Mouse (Mus musculus) lung, embryonic 14.5 days (tissue): ENCODE data around the gene Serpinb8. TPM values are rescaled to one million over a fixed set of nuclear protein-coding genes. Genes with fewer than 3 reads are reported as not detected.
A peak's percentile ranks its signal among the peaks of the same experiment; 100 is the strongest.

ENCODE experiments used
- ATAC-seq: fragments of 200-750 bp; cut with Nextera tagmentation; 2 replicates; pipeline ENCODE4 v1.8.0; 2017; ENCODE audit warnings: mild to moderate bottlenecking, moderate TSS enrichment, moderate library complexity; ENCODE audit not compliant: insufficient read depth
- DNase-seq: peaks from one replicate; pipeline ENCODE4 v3.0.0-alpha.2; 2015
- H3K27ac ChIP-seq: fragments of 300-500 bp; sonication (generic); 2 replicates; pipeline ENCODE4 v1.5.1; 2014; ENCODE audit warnings: low read depth, mild to moderate bottlenecking, moderate library complexity
- H3K27me3 ChIP-seq: fragments of 300-500 bp; sonication (generic); 2 replicates; pipeline ENCODE4 v1.6.1; 2014; ENCODE audit warnings: low read length, control low read depth; ENCODE audit not compliant: insufficient read depth
- H3K36me3 ChIP-seq: fragments of 300-500 bp; sonication (generic); 2 replicates; pipeline ENCODE4 v1.6.1; 2014; ENCODE audit warnings: control low read depth; ENCODE audit not compliant: insufficient read depth
- H3K4me1 ChIP-seq: fragments of 300-500 bp; sonication (generic); 2 replicates; pipeline ENCODE4 v1.6.1; 2014; ENCODE audit warnings: antibody characterized with exemption, control low read depth; ENCODE audit not compliant: insufficient read depth
- H3K4me2 ChIP-seq: fragments of 300-500 bp; sonication (generic); 2 replicates; pipeline ENCODE4 v1.6.1; 2014; ENCODE audit warnings: mild to moderate bottlenecking
- H3K4me3 ChIP-seq: fragments of 300-500 bp; sonication (generic); 2 replicates; pipeline ENCODE4 v1.5.1; 2014; ENCODE audit warnings: low read depth, low read length
- H3K9ac ChIP-seq: fragments of 300-500 bp; sonication (generic); 2 replicates; pipeline ENCODE4 v1.6.1; 2014
- H3K9me3 ChIP-seq: fragments of 300-500 bp; sonication (generic); 2 replicates; pipeline ENCODE4 v1.6.1; 2016; ENCODE audit warnings: low read depth, low read length, control low read depth
- CTCF ChIP-seq: IDR thresholded peaks from 2 replicates; pipeline ENCODE4 v1.5.1; 2016; ENCODE audit warnings: antibody characterized with exemption, low read depth
- WGBS: fragments of 180-500 bp; shearing (Covaris S2); extraction: QIAGEN DNeasy Blood & Tissue Kit; methylation state at CpG from one replicate; pipeline ENCODE4 v1.1.7; 2014; 5-methylcytosine and 5-hydroxymethylcytosine counted together
- polyA plus RNA-seq: library from polyadenylated mRNA; unstranded; fragments of >200 nt; fragmentation: Nextera tagmentation; extraction: Ambion mirVana; gene quantifications from 2 replicates; pipeline ENCODE4 v1.2.1, GENCODE M21; 2014

Serpinb8 gene
- polyA plus RNA-seq, 1 experiment from 2014 or later: 5.1 TPM

GRCm38 (mm10) chr1:107642457-107643118 lies 52.8 kb downstream of the Serpinb8 start:
- Histone ChIP-seq H3K9me3 (no peaks in the 10 kb centered on the region), H3K4me1 (no peaks in the 10 kb centered on the region), H3K4me2 (no peak overlapping the region), H3K9ac (no peak overlapping the region), H3K27me3 (no peaks in the 10 kb centered on the region), H3K27ac (no peak overlapping the region), H3K36me3 (no peaks in the 10 kb centered on the region), H3K4me3 (no peak overlapping the region)
- 80% methylated on average over 2 of the region's 2 CpGs for WGBS
- no peak for ATAC-seq
- DNase-seq: no peak
- no peak for TF ChIP-seq CTCF

- no peak overlapping the region for H3K4me2 ChIP-seq
- TF ChIP-seq CTCF: no peak
- H3K4me3 ChIP-seq: no peak overlapping the region
- no peaks in the 10 kb centered on the region for H3K4me1 ChIP-seq
- no peaks in the 10 kb centered on the region for H3K27me3 ChIP-seq
- H3K27ac ChIP-seq: no peak overlapping the region
- ATAC-seq: no peak
- no peak for DNase-seq
- H3K36me3 ChIP-seq: no peaks in the 10 kb centered on the region
- 52% methylated on average over 6 of the region's 6 CpGs for WGBS
- H3K9ac ChIP-seq: no peak overlapping the region
- no peaks in the 10 kb centered on the region for H3K9me3 ChIP-seq
These were observed 55.3 kb downstream of the Serpinb8 start for GRCm38 (mm10) chr1:107645086-107645485.

GRCm38 (mm10) chr1:107657689-107658088 lies 67.9 kb downstream of the Serpinb8 start:
- Histone ChIP-seq H3K36me3 (no peaks in the 10 kb centered on the region), H3K27me3 (no peaks in the 10 kb centered on the region), H3K4me3 (no peak overlapping the region), H3K9ac (no peak overlapping the region), H3K9me3 (no peaks in the 10 kb centered on the region), H3K4me2 (no peak overlapping the region), H3K4me1 (no peaks in the 10 kb centered on the region), H3K27ac (no peak overlapping the region)
- peak; percentile 68; the same call in 1 of the 2 replicates for ATAC-seq
- peak; percentile 57 for DNase-seq
- TF ChIP-seq CTCF: no peak
- 21% methylated on average over 2 of the region's 2 CpGs for WGBS

Other genes starting within 250 kb of the Serpinb8 start
- gene Serpinb11, start 228.8 kb upstream of the Serpinb8 start, polyA plus RNA-seq: not detected in 2 replicates
- gene Serpinb7, start 190.4 kb upstream of the Serpinb8 start, polyA plus RNA-seq: not detected in 2 replicates
- 0.26 and 0.33 TPM in 2 replicates for gene Serpinb2, start 78.6 kb upstream of the Serpinb8 start, polyA plus RNA-seq